Mouse (Mus musculus) forebrain, embryonic 11.5 days (tissue): ENCODE measurements around the gene Nid2. TPM values are rescaled to one million over a fixed set of nuclear protein-coding genes. Genes with fewer than 3 reads are reported as not detected.

Experiments used
- ATAC-seq: fragments of 200-750 bp; cut with Nextera tagmentation; replicated peaks from 2 replicates; pipeline ENCODE4 v1.8.0; 2017; ENCODE audit warnings: moderate TSS enrichment; ENCODE audit not compliant: low FRiP score
- DNase-seq: peaks from one replicate; pipeline ENCODE4 v3.0.0-alpha.2; 2017; ENCODE audit warnings: low spot score
- H3K27ac ChIP-seq: fragments of 300-500 bp; sonication (generic); 2 replicates; pipeline ENCODE4 v1.5.1; 2014; ENCODE audit warnings: low read depth, low read length
- H3K27me3 ChIP-seq: fragments of 300-500 bp; sonication (generic); 2 replicates; pipeline ENCODE4 v1.6.1; 2014; ENCODE audit warnings: mild to moderate bottlenecking, low read length, mixed read lengths; ENCODE audit not compliant: control insufficient read depth, insufficient read depth
- H3K36me3 ChIP-seq: fragments of 300-500 bp; sonication (generic); 2 replicates; pipeline ENCODE4 v1.6.1; 2014; ENCODE audit warnings: mild to moderate bottlenecking, low read length, moderate library complexity, mixed read lengths; ENCODE audit not compliant: control insufficient read depth, insufficient read depth
- H3K4me1 ChIP-seq: fragments of 300-500 bp; sonication (generic); replicated peaks from 2 replicates; pipeline ENCODE4 v1.6.1; 2014; ENCODE audit warnings: low read length, mixed read lengths; ENCODE audit not compliant: control insufficient read depth, insufficient read depth
- H3K4me2 ChIP-seq: fragments of 300-500 bp; sonication (generic); 2 replicates; pipeline ENCODE4 v1.6.1; 2014; ENCODE audit warnings: low read depth, mild to moderate bottlenecking, low read length, moderate library complexity, mixed read lengths; ENCODE audit not compliant: severe bottlenecking
- H3K4me3 ChIP-seq: fragments of 300-500 bp; sonication (generic); 2 replicates; pipeline ENCODE4 v1.5.1; 2014; ENCODE audit warnings: low read depth, low read length
- H3K9ac ChIP-seq: fragments of 300-500 bp; sonication (generic); 2 replicates; pipeline ENCODE4 v1.6.1; 2014; ENCODE audit warnings: low read length
- H3K9me3 ChIP-seq: fragments of 300-500 bp; sonication (generic); 2 replicates; pipeline ENCODE4 v1.6.1; 2016; ENCODE audit warnings: low read length, mixed read lengths; ENCODE audit not compliant: control insufficient read depth
- WGBS: fragments of 180-500 bp; shearing (Covaris S2); extraction: QIAGEN DNeasy Blood & Tissue Kit; methylation state at CpG from one replicate; pipeline ENCODE4 v1.1.7; 2014; 5-methylcytosine and 5-hydroxymethylcytosine counted together
- polyA plus RNA-seq: library from polyadenylated mRNA; unstranded; fragments of >200 nt; fragmentation: Nextera tagmentation; extraction: Ambion mirVana; gene quantifications from 2 replicates; pipeline ENCODE4 v1.2.1, GENCODE M21; 2014

The Nid2 gene
- polyA plus RNA-seq, 1 experiment from 2014 or later = 46.6 TPM

DNA sequence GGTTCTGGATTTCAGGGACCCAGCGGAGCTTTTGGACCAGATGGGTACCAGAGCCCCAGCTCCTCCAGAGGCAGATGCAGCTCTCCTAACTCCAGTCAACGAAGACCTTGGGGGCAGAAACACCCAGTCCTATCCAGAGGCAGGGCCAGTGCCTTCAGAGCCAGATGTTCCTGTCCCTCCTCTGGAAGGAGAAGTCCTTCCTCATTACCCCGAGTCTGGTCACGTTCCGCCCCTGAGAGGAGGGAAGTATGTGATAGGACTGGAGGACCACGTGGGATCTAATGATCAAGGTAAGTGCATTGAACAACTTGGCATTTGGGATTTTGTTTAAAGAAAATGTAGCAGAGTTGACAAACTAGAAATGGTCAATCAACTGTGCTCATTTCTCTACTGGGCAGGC, 17.6 kb downstream of the Nid2 start:
- H3K4me2 ChIP-seq = no peak overlapping the region
- H3K27me3 ChIP-seq = no peaks in the 10 kb centered on the region
- DNase-seq = no peak
- H3K4me3 ChIP-seq = no peak overlapping the region
- H3K27ac ChIP-seq = no peak overlapping the region
- H3K9me3 ChIP-seq = no peaks in the 10 kb centered on the region
- no peak overlapping the region for H3K9ac ChIP-seq
- ATAC-seq = no peak
- no peaks in the 10 kb centered on the region for H3K36me3 ChIP-seq
- H3K4me1 ChIP-seq = peaks cover 1% of the 10 kb centered on the region; the same call in 1 of the 2 replicates
- WGBS = 93% methylated on average over 6 of the region's 6 CpGs

DNA sequence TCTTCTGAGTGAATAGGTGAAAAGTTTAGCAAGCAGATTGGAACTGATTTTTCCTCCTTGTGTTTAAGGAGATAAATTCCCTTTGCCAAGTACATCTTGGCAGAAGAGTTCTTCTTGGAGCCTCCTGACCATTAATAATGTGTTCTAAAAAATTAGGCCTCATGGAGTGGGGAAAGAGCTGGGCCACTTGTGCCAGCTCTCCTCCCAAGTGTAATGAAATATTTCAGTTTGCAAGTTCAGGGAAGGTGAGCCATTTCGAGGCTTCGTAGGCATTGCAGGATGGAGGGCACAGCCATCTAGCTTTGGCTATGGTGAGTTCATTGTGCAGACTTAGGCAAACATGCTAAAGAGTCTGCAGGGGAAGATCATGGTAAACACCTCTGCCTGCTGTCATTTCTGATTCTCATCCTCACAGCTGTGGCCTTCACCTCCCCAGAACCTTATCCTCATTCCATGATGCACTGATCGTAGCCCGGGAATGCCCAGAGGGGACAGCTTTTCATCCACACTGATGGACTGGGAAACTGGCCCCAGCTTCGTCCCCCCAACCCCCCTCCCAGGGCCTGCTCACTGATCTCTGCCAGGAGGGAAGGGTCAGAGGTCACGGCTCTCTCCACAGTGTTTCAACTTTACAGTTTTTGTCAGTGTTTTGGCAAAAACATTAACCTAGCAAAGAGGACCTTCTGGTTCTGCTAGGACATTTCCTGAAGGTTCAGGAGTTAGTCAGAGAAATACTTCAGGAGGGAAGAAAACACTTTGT, 18.6 kb downstream of the Nid2 start:
- Histone ChIP-seq H3K9ac (no peak overlapping the region), H3K4me3 (no peak overlapping the region), H3K27ac (no peak overlapping the region), H3K4me1 (no peaks in the 10 kb centered on the region; the same call in 1 of the 2 replicates), H3K4me2 (no peak overlapping the region), H3K27me3 (no peaks in the 10 kb centered on the region), H3K9me3 (no peaks in the 10 kb centered on the region), H3K36me3 (no peaks in the 10 kb centered on the region)
- no peak for ATAC-seq
- WGBS = 40% methylated on average over 6 of the region's 6 CpGs
- no peak for DNase-seq

DNA sequence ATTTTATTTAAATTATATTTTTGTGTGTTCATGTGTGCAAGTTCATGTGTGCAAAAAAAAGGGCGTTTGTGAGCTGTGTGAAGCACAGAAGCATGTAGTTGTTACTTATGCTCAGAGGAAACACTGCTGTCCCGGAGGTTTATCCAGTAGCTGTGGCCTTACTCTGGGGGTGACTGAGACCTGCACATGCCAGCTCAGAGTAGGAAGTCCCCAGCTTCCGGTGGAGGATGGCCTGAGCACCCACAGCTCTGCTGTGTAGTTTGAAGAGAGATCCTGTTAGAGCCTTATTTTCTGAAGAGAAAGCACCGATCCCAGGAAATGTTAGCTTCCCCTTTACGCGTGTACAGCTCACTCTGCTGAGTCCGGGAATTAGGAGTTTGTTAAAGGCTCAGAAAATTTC, 20.1 kb downstream of the Nid2 start:
- WGBS = 84% methylated on average over 7 of the region's 7 CpGs
- Histone ChIP-seq H3K9ac (no peak overlapping the region), H3K4me2 (no peak overlapping the region), H3K9me3 (no peaks in the 10 kb centered on the region), H3K4me3 (no peak overlapping the region), H3K4me1 (no peaks in the 10 kb centered on the region; the same call in 1 of the 2 replicates), H3K27ac (no peak overlapping the region), H3K36me3 (no peaks in the 10 kb centered on the region), H3K27me3 (no peaks in the 10 kb centered on the region)
- DNase-seq = no peak
- ATAC-seq = no peak

- DNase-seq = no peak
- WGBS = 85% methylated on average over 13 of the region's 13 CpGs
Observed at GRCm38 (mm10) chr14:19774036-19774628, 23.1 kb downstream of the Nid2 start.

DNA sequence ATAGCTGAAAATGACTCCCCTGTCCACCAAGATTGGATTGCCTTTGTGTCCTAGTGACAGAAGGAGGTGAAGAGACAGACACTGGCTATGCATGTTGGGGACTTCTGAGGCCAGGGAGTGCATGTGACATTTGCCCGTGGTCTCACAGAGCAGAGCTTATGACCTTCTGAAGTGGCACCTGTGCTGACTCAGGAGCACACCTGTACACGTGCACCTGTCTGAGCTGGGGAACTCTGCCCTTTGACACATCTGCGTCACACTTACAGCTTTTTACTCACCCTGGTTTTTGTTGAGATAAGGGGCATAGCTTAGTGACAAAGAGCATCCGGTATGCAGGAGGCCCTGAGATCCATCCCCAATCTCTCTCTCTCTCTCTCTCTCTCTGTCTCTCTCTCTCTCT, 24.4 kb downstream of the Nid2 start:
- H3K9me3 ChIP-seq = no peaks in the 10 kb centered on the region
- H3K9ac ChIP-seq = no peak overlapping the region
- no peaks in the 10 kb centered on the region for H3K36me3 ChIP-seq
- ATAC-seq (no peak), DNase-seq (no peak)
- H3K4me1 ChIP-seq = no peaks in the 10 kb centered on the region
- no peak overlapping the region for H3K27ac ChIP-seq
- H3K4me3 ChIP-seq = no peak overlapping the region
- H3K27me3 ChIP-seq = no peaks in the 10 kb centered on the region
- 93% methylated on average over 4 of the region's 4 CpGs for WGBS
- no peak overlapping the region for H3K4me2 ChIP-seq

More at GRCm38 (mm10) chr14:19774036-19774628, 23.1 kb downstream of the Nid2 start:
- Histone ChIP-seq H3K4me1 (no peaks in the 10 kb centered on the region), H3K27me3 (no peaks in the 10 kb centered on the region), H3K9me3 (no peaks in the 10 kb centered on the region), H3K36me3 (no peaks in the 10 kb centered on the region), H3K27ac (no peak overlapping the region), H3K4me3 (no peak overlapping the region), H3K9ac (no peak overlapping the region), H3K4me2 (no peak overlapping the region)
- ATAC-seq = no peak

DNA sequence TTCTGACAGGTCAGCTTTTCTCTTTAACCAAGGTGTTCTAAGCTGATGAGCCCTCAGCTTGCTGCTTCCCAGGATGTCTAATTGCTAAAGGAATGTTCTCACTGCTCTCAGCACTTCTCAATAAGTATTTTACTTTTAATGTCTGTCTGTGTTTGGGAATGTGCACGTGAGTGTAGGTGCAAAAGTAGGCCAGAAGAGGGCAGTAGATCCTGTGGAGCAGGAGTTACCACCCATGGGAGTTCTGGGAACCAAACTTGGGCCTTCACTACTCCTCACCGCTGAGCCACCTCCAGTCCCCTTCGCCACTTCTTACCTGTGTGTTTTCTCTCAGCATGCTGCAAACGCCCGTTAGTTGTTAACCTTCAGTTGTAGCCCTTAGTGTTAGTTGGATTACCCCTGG, 25.1 kb downstream of the Nid2 start:
- DNase-seq (no peak), ATAC-seq (no peak)
- Histone ChIP-seq H3K9ac (no peak overlapping the region), H3K27ac (no peak overlapping the region), H3K4me2 (no peak overlapping the region), H3K36me3 (no peaks in the 10 kb centered on the region), H3K4me1 (no peaks in the 10 kb centered on the region), H3K27me3 (no peaks in the 10 kb centered on the region), H3K9me3 (no peaks in the 10 kb centered on the region), H3K4me3 (no peak overlapping the region)
- 95% methylated on average over 5 of the region's 5 CpGs for WGBS

GRCm38 (mm10) chr14:19776890-19777289, 25.8 kb downstream of the Nid2 start:
- no peaks in the 10 kb centered on the region for H3K36me3 ChIP-seq
- DNase-seq (peak; percentile 73), ATAC-seq (no peak)
- no peaks in the 10 kb centered on the region for H3K9me3 ChIP-seq
- no peak overlapping the region for H3K9ac ChIP-seq
- H3K27ac ChIP-seq = no peak overlapping the region
- H3K4me3 ChIP-seq = no peak overlapping the region
- H3K4me2 ChIP-seq = no peak overlapping the region
- no peaks in the 10 kb centered on the region for H3K4me1 ChIP-seq
- no peaks in the 10 kb centered on the region for H3K27me3 ChIP-seq
- WGBS = 37% methylated on average over 6 of the region's 6 CpGs

DNA sequence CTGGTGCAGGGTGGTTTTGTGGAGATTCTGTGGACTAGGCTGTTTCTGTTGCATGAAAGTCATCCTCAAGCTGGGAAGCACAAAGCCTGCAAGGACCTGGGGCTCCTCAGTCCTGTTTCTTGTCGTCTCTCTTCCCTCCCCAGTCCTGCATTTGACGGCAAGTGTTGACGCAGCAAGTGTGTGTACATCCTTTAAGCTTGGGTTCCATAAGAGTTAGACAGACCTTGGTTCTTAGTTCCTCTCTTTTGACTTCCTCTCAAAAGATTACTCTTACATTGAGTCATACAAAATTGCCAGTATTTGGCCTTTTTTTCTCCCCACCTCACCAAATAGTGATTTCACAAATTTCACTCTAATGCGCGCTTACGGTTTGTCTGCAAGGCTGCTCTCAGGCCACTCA, 26.3 kb downstream of the Nid2 start:
- no peaks in the 10 kb centered on the region for H3K4me1 ChIP-seq
- H3K27ac ChIP-seq = no peak overlapping the region
- H3K36me3 ChIP-seq = no peaks in the 10 kb centered on the region
- H3K9ac ChIP-seq = no peak overlapping the region
- H3K9me3 ChIP-seq = no peaks in the 10 kb centered on the region
- 97% methylated on average over 6 of the region's 6 CpGs for WGBS
- DNase-seq (no peak), ATAC-seq (no peak)
- no peaks in the 10 kb centered on the region for H3K27me3 ChIP-seq
- H3K4me3 ChIP-seq = no peak overlapping the region
- H3K4me2 ChIP-seq = no peak overlapping the region

DNA sequence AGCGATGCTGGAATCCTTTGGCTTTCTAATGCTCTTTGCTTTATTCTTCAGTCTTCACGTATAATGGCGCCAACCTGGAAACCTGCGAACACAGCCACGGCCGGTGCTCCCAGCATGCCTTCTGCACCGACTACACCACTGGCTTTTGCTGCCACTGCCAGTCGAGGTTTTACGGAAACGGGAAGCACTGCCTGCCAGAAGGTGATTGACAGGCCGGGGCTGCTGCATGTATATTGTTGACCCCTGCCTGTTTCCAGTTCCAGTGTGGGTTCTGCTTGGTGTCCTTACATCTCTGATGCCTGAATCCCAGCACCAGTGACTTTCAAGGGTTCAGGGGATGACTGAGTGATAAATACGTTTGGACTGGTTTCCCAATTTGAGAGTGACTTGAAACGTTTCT, 26.9 kb downstream of the Nid2 start:
- no peak for ATAC-seq
- DNase-seq = no peak
- no peaks in the 10 kb centered on the region for H3K27me3 ChIP-seq
- H3K9ac ChIP-seq = no peak overlapping the region
- H3K27ac ChIP-seq = no peak overlapping the region
- no peaks in the 10 kb centered on the region for H3K36me3 ChIP-seq
- no peaks in the 10 kb centered on the region for H3K4me1 ChIP-seq
- H3K9me3 ChIP-seq = no peaks in the 10 kb centered on the region
- H3K4me3 ChIP-seq = no peak overlapping the region
- H3K4me2 ChIP-seq = no peak overlapping the region
- WGBS = 93% methylated on average over 13 of the region's 13 CpGs
